ENCODE assay signal across 27 mouse cellular contexts in genomic region chr8:108608678-108609077, GRCm38 (mm10).
DNase-seq lines count a peak whose midpoint lies in the region; ATAC-seq and TF ChIP-seq lines count a peak whose summit lies in the region.
"Had no signal": no experiment of that assay in that cellular context is flagged by ENCODE, and none has a peak within 500 bp of the region (broad histone marks: within the 10 kb centered on the region; RNA-seq: fewer than 3 reads in every experiment).

No protein-coding gene starts in this region.

- H3K27ac ChIP-seq in gastrocnemius, adult 2 months = peak overlapping the region; percentile 73
- peak overlapping the region; percentile 48; the same call in 1 of the 2 replicates for H3K27ac ChIP-seq in kidney, embryonic 15.5 days
- peak overlapping the region; percentile 43; the same call in 1 of the 2 replicates for H3K27ac ChIP-seq in kidney, postnatal 0 days
- H3K27ac ChIP-seq: embryonic facial prominence, embryonic 12.5 days; forebrain, embryonic 12.5 days; heart, embryonic 10.5 days; heart, embryonic 13.5 days; hindbrain, embryonic 15.5 days had no signal

- H3K27me3 ChIP-seq in kidney, embryonic 15.5 days = no peaks in the 10 kb centered on the region
- H3K27me3 ChIP-seq in kidney, postnatal 0 days (ENCODE audit: insufficient read depth, low read length) = no peaks in the 10 kb centered on the region
- H3K27me3 ChIP-seq: CH12.LX; heart, embryonic 13.5 days; hindbrain, embryonic 15.5 days had no signal

- H3K4me1 ChIP-seq in kidney, embryonic 15.5 days = peaks cover 19% of the 10 kb centered on the region
- H3K4me1 ChIP-seq in kidney, postnatal 0 days (replicated peaks; ENCODE audit: insufficient read depth, low read length) = no peaks in the 10 kb centered on the region
- H3K4me1 ChIP-seq: hindbrain, embryonic 15.5 days had no signal

- no peak for TF ChIP-seq CTCF in gastrocnemius, adult 2 months (IDR thresholded peaks at IDR 0.05)
- TF ChIP-seq CTCF in kidney, postnatal 0 days (IDR thresholded peaks at IDR 0.05; ENCODE audit: low read depth) = no peak

- 18% methylated on average over 5 of the region's 5 CpGs for WGBS in kidney, embryonic 15.5 days
- WGBS in kidney, postnatal 0 days = 19% methylated on average over 5 of the region's 5 CpGs

- intact Hi-C loops in gastrocnemius, adult 2 months (cut with DNase I) = no loop called here
- intact Hi-C loops in gastrocnemius, postnatal 36 days (cut with DNase I) = no loop called here

- no peak overlapping the region for H3K4me2 ChIP-seq in kidney, embryonic 15.5 days
- no peak overlapping the region for H3K4me2 ChIP-seq in kidney, postnatal 0 days (ENCODE audit: low read length)
- H3K4me2 ChIP-seq: embryonic facial prominence, embryonic 12.5 days; forebrain, embryonic 12.5 days; heart, embryonic 13.5 days; hindbrain, embryonic 15.5 days had no signal

- H3K36me3 ChIP-seq in kidney, embryonic 15.5 days = no peaks in the 10 kb centered on the region
- no peaks in the 10 kb centered on the region for H3K36me3 ChIP-seq in kidney, postnatal 0 days (ENCODE audit: insufficient read depth, low read length)
- H3K36me3 ChIP-seq: embryonic facial prominence, embryonic 12.5 days; forebrain, embryonic 12.5 days; G1E; heart, embryonic 10.5 days; heart, embryonic 13.5 days; hindbrain, embryonic 15.5 days had no signal

- H3K9me3 ChIP-seq in kidney, embryonic 15.5 days (replicated peaks) = no peaks in the 10 kb centered on the region
- no peaks in the 10 kb centered on the region for H3K9me3 ChIP-seq in kidney, postnatal 0 days (replicated peaks; ENCODE audit: low read length)
- H3K9me3 ChIP-seq: embryonic facial prominence, embryonic 12.5 days; forebrain, embryonic 12.5 days; heart, embryonic 10.5 days; heart, embryonic 13.5 days; hindbrain, embryonic 15.5 days had no signal

- no peak for DNase-seq in gastrocnemius, adult 2 months
- no peak for DNase-seq in gastrocnemius, postnatal 36 days
- no peak for DNase-seq in kidney, adult 11 months
- DNase-seq in kidney, postnatal 0 days (ENCODE audit: low spot score) = peak; percentile 51
- DNase-seq in kidney, postnatal 25 days = peak; percentile 21 to 54
- DNase-seq: adrenal gland, adult 2 months; adrenal gland, postnatal 14 days; B cell, adult 2 months; cerebellum, adult 18-20 months; cerebellum, adult 9-10 months; cerebellum, postnatal 14 days; heart, adult 18-20 months; heart, postnatal 14 days; heart, postnatal 4 days had no signal

- peak; percentile 60 for ATAC-seq in kidney, embryonic 15.5 days (replicated peaks; ENCODE audit: low FRiP score)
- no peak for ATAC-seq in kidney, postnatal 0 days (replicated peaks; ENCODE audit: low FRiP score, low read depth)
- ATAC-seq in cerebellum, adult (ENCODE audit: insufficient number of reproducible peaks, low FRiP score, low TSS enrichment) = no peak
- no peak for ATAC-seq in activated CD4-positive, CD25-positive, alpha-beta regulatory T cell, adult 4 months
- ATAC-seq: forebrain, embryonic 16.5 days; Patski had no signal

- H3K4me3 ChIP-seq in gastrocnemius, adult 2 months = no peak overlapping the region
- H3K4me3 ChIP-seq in kidney, embryonic 15.5 days (replicated peaks) = no peak overlapping the region
- H3K4me3 ChIP-seq in kidney, postnatal 0 days (replicated peaks; ENCODE audit: low read depth, low read length) = no peak overlapping the region
- H3K4me3 ChIP-seq: embryonic facial prominence, embryonic 12.5 days; erythroblast, embryonic 14.5 days; forebrain, embryonic 12.5 days; heart, embryonic 10.5 days; heart, embryonic 13.5 days; hindbrain, embryonic 15.5 days had no signal

- no peak overlapping the region for H3K9ac ChIP-seq in kidney, embryonic 15.5 days
- no peak overlapping the region for H3K9ac ChIP-seq in kidney, postnatal 0 days (ENCODE audit: low read depth, low read length)
- H3K9ac ChIP-seq: embryonic facial prominence, embryonic 12.5 days; forebrain, embryonic 12.5 days; heart, embryonic 13.5 days; hindbrain, embryonic 15.5 days had no signal

Comparison
In these comparisons a context has a peak if more than half of its experiments do, and no peak if none do; other contexts are left out.
1. DNase-seq: peak in kidney, postnatal 0 days (single experiment) and kidney, postnatal 25 days (2 of 2); none in gastrocnemius, adult 2 months (single experiment), gastrocnemius, postnatal 36 days (0 of 2) and kidney, adult 11 months (single experiment).
2. Peak in every context shown above with its lines, with median percentiles within 50 percentile points of each other: H3K27ac ChIP-seq.